Mouse (Mus musculus) c-Kit-positive CD71-positive TER-119-positive erythroid progenitor cells, embryonic 14.5 days (primary cell): ENCODE measurements around the gene Efhd1.
A peak's percentile ranks its signal among the peaks of the same experiment; 100 is the strongest.

Experiments
- DNase-seq: peaks from one replicate; pipeline ENCODE4 v3.0.0-alpha.2; 2013; ENCODE audit warnings: low spot score

The Efhd1 gene

DNA sequence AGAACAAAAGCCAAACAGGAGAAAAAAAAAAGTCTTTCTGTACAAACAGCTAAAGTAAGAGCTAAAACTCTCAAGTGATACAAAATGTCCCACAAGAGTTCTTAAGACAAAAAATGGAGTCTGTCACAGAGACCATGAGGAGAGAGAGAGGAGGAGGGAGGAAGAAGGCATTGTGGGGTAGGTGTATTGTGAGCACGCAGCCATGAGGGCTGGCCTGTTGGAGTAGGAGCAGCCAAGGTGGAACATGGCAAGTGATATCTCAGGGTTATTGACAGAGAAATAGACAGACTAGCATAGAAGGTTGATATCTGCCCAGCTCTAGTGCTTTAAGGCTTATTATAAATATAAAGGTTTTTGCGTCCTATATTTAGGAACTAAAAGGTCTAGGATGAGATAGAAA lies 48.5 kb downstream of the Efhd1 start:
- no peak for DNase-seq

DNA sequence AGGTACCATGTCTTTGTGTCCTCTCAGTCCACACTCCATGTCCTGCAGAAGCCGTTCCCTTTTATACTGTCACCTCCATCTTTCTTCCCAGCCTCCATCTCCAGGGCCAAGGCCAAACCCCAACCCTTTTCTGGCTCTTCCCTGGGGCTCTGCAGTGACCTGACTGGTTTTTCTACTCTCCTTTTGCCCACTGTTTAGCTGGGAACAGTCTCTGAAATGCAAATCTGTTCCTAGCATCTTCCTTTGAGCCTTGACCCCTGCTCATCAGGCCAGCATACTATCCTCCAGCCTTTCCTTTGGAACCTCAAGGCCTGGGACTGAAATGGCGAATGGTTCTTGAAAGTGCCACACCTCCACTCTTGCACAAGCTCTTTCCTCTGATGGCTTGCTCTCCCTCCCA lies 49.0 kb downstream of the Efhd1 start:
- DNase-seq = no peak

DNA sequence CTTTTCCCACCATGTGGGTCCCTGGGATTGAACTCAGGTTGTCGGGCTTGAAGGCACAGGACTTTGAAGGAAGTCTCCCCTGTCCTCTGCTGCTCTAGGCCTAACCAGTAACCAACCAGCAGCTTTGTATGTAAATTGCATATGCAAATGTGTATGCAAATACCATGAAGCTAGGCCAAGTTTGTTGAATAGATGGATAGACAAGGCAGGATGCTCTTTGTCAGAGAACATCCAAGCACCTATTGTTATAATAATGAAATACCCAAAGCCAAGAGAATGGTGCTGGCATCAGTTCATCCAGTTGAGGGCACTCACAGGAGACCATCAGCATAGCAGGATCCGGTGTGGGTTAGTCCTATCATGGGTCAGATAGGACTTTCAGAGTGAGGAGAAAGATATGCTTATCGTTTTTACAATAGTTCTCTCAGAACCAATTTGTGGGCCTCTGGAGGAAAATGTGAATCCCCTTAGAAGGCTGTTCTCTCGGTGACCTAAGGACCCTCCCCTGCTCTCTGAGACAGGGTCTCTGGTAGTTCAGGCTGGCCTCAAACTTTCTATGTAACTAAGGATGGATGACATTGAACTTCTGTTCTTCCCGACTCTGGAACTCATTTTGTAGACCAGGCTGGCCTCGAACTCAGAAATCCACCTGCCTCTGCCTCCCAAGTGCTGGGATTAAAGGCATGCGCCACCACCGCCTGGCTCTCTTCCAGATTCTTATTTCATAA lies 49.8 kb downstream of the Efhd1 start:
- DNase-seq = no peak

DNA sequence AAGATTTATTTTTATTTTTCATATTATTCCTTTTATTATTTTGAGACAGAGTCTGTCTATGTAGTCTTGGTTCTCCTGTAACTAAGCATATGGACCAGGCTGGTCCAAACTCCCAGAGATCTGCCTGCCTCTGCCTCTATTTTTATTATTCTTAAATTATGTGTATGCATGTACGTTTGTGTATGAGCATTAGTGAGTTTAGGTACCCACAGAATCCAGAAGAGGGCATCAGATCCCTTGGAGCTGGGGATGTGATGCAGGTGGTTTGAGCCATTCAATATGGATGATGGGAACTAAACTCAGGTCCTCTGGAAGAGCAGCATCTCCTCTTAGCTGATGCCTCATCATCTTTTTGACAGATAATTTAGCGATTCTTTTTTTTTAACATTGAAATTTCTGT lies 51.3 kb downstream of the Efhd1 start:
- no peak for DNase-seq

DNA sequence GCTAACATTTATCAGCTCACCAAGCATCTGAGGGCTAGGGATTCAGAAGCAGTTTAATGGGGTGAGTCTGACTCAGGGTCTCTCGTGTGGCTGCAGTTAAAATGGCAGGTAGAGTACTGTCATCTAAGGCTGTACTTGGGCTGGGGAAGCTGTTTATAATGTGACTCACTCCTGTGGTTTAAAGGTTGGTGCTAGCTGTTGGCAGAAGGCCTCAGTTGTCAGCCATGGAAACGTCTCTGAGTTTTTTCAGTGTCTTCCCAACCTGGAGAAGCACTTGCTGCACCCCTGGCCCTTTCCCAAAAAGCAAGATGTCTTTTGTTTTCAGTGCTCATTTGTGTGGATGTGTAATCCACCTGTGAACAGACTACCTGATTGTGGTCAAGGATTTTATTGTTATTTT lies 51.7 kb downstream of the Efhd1 start:
- no peak for DNase-seq

DNA sequence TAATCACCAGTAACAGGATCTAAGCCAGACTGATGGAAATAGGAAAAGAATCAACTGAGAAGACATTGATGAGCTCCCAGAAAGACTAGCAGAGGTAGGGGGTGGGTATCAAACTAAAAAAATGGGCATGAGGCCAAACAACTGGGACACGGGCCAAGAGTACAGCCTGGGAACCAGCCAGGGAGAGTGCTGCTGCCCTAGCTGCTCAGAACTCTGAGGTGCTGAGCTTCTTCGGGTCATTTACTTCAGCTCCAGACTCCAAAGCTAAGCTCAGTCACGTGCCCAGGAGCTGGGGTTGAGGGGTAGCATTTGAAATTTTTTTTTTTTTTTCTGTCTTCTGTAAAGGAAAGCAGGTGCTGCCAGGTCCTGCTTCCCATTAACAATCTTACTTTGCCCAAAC lies 52.5 kb downstream of the Efhd1 start:
- DNase-seq = no peak

DNA sequence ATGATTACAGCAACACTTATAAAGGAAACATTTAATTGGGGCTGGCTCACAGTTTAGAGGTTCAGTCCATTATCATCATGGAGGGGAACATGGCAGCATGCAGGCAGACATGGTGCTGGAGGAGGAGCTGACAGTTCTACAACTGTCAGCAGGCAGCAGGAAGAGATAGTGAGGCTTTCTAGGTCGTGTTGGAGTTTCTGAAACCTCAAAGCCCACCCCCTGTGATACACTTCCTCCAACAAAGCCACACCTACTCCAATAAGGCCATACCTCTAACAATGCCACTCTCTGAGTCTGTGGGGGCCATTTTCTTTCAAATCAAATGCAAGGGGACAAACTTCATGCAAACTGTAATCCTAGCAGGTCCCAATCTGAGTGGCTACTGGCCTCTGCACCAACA lies 56.9 kb downstream of the Efhd1 start:
- no peak for DNase-seq

DNA sequence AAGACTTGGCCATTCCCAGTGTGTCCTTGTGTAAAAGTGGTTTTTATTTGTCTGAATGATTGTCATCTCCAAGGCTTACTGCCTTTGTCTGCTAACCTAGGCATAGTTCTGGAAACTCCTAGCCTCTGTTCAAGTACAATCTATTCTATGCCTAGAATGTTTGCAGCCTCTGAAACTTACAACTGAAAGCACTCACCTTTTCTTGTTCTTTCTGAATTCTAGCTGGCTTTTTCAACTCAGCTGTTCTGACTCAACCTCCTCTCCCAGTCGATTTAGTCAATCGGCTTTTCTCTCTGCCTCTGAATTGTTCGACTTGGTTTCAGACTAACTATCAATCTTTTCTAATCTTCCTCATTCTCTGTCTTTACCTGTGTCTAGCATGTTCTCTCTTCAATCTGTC lies 58.6 kb downstream of the Efhd1 start:
- DNase-seq = no peak

DNA sequence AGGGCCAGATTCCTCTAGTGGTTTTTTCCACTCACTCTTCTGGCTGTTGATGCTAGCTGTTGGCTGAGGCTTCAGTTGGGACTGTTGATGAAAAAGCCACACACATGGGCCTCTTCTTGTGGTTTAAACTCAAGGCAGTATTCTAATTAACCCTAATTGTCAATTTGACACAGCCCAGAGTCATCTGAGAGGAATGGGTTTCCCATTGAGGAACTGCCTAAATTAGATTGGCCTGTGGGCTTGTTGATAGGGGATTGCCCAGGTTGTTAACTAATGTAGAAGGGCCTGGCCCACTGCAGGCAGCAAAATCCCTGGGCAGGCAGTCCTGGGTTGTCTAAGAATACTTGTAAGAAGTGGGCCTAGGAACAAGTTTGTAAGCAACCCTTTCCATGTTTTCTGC lies 60.5 kb downstream of the Efhd1 start:
- DNase-seq = no peak

DNA sequence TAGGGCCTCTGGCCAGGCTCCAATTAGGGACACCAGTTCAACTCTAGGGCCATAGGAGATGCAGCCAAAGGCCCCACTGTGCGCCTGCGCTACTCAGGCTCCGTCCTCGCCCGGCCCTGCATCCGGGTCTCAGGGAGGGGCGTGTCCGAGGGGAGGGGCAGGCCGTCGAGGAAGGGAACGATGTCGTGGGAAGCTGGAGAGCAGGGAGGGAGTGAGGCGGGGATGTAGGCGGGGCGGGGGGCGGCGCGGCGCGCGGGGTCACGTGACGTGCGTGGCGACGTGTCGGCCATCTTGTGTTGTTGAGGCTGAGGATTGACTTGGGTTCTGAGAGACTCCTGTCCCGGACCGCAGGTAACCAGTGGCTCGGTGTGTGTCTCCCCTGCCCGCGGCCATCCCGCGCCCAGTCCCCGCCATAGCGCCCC lies 62.6 kb downstream of the Efhd1 start, which contains the start of gene Gigyf2:
Gene Gigyf2, plus strand, starts transcription at position 257 of the 422 bp plus-strand sequence.
- peak; percentile 94 for DNase-seq

DNA sequence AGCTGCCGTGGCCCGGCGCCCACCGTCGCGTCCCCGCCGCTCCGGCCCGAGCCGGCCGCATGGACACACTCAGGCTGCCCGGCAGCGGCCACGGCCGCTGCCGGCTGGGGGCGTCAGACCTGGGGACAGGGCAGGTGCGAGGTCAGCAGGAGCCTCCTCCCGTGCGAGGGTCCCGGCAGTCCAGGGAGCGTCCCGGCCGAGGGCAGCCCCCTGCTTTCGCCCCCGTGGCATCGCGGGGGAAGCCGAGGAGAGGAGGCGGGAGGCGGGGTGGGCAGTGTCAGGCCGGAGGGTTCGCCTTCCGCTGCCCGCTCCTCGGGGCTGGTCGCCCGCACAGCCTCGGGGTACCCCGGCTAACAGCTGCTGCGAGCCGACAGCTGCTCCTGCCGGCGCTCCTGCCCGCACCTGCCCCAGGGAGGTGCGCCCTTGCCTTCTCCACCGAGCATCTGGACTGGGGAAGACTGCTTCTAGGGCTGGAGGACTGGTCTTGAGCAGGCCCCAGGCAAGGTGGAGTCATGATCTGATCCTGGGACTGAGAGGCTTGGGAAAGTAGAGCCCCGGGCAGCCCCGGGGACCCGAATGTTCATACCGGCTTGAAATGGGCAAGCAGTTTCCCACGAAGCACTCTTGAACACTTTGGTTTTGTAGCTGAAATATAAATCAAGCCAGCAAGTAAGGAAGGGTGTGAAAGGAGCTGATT lies 63.1 kb downstream of the Efhd1 start:
- peak; percentile 42 for DNase-seq

DNA sequence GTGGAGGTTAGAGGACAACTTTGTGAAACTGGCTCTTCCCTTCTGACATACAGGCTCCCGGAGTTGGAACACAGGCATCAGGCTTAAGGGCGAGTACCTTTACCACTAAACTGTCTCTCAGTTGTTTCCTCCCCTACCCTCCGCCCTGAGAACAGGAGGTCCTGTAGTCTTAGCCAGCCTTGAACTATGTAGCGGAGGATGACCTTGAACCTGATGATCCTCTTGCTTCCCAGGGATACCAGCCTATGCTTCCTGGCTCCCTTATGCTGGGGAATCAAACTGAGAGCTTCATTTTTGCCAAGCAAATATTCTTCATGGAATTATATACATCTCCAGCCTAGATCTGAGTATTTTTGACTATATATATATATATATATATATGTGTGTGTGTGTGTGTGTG lies 67.6 kb downstream of the Efhd1 start:
- no peak for DNase-seq

DNA sequence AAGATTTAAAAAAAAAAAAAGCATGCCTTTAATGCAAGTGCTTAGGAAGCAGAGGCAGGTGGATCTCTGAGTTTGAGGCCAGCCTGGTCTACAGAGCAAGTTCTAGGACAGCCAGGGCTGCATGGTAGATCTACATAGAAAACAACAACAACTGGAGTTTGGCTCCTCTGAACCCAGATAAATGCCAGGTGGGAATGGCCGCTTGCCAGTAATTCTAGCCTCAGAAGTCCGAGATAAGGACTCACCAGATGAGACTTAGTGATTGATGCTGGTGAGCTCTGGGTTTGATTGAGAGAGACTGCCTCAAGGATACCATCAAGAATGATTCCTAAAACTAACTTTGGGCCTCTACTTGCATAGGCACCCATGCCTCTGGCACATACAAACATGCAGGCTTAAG lies 86.4 kb downstream of the Efhd1 start:
- DNase-seq = no peak

DNA sequence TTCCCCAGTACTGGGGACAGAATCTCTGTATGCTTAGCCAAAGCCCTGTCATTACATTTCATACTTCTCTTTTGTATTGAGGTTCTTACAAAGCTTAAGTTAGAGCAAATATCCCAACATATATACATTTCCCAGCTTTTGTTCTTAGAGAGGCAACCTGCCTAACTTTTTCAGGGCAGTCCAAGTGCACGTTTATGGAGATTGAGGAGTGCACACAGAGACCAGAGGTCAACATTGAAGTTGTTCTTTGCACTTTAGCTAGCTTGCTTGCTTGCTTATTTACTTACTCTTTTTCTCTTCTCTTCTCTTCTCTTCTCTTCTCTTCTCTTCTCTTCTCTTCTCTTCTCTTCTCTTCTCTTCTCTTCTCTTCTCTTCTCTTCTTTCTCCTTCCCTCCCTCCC lies 96.1 kb downstream of the Efhd1 start:
- DNase-seq = no peak
